In genomic region chr5:21718546-21718945, GRCm38 (mm10) we compare ENCODE assay signal across 21 mouse cellular contexts.
"Had no signal": no experiment of that assay in that cellular context is flagged by ENCODE, and none has a peak within 500 bp of the region (broad histone marks: within the 10 kb centered on the region; RNA-seq: fewer than 3 reads in every experiment).

No protein-coding gene starts in this region.

- H3K4me3 ChIP-seq: layer of hippocampus, adult 2 months; limb, embryonic 10.5 days; limb, embryonic 13.5 days; liver, embryonic 12.5 days; liver, embryonic 15.5 days; lung, embryonic 15.5 days; megakaryocyte, embryonic 14.5 days; midbrain, embryonic 12.5 days had no signal

- H3K36me3 ChIP-seq: limb, embryonic 10.5 days; limb, embryonic 13.5 days; liver, embryonic 12.5 days; liver, embryonic 15.5 days; lung, embryonic 15.5 days; midbrain, embryonic 12.5 days had no signal

- H3K9me3 ChIP-seq: limb, embryonic 10.5 days; limb, embryonic 13.5 days; liver, embryonic 12.5 days; liver, embryonic 15.5 days; lung, embryonic 15.5 days; midbrain, embryonic 12.5 days had no signal

- DNase-seq: kidney, adult 2 months; kidney, postnatal 25 days; layer of hippocampus, adult 9-11 months; liver; lung, adult 18-20 months; lung, postnatal 10 days; lung, postnatal 36 days; right cerebral cortex, postnatal 14 days; right cerebral cortex, postnatal 4 days; thymus, adult 18-20 months; thymus, postnatal 36 days had no signal

- H3K4me2 ChIP-seq: limb, embryonic 13.5 days; liver, embryonic 12.5 days; liver, embryonic 15.5 days; lung, embryonic 15.5 days; midbrain, embryonic 12.5 days had no signal

- H3K9ac ChIP-seq: limb, embryonic 13.5 days; liver, embryonic 12.5 days; liver, embryonic 15.5 days; lung, embryonic 15.5 days; midbrain, embryonic 12.5 days had no signal

- ATAC-seq: liver, embryonic 12.5 days had no signal

- H3K27me3 ChIP-seq: limb, embryonic 13.5 days; liver, embryonic 12.5 days; liver, embryonic 15.5 days; lung, embryonic 15.5 days; midbrain, embryonic 12.5 days had no signal

- H3K27ac ChIP-seq: kidney, postnatal 0 days; layer of hippocampus, adult 2 months; limb, embryonic 10.5 days; limb, embryonic 13.5 days; liver, embryonic 12.5 days; liver, embryonic 15.5 days; lung, embryonic 15.5 days; midbrain, embryonic 12.5 days; stomach, postnatal 0 days had no signal

- H3K4me1 ChIP-seq: liver, embryonic 12.5 days; liver, embryonic 15.5 days; lung, embryonic 15.5 days had no signal
